Mouse (Mus musculus) midbrain, postnatal 0 days (tissue): ENCODE results near the gene Slc16a1. TPM values are rescaled to one million over a fixed set of nuclear protein-coding genes. Genes with fewer than 3 reads are reported as not detected.

Experiments
- polyA plus RNA-seq: library from polyadenylated mRNA; unstranded; fragments of >200 nt; fragmentation: Nextera tagmentation; extraction: Ambion mirVana; gene quantifications from 2 replicates; pipeline ENCODE4 v1.2.1, GENCODE M21; 2015
- total RNA-seq: library from RNA; depleted of rRNA; stranded (reverse); fragments of >200 nt; gene quantifications from 2 replicates; pipeline ENCODE4 v1.2.3, GENCODE M21; 2014; rRNA removed

The Slc16a1 gene
- total and polyA plus RNA-seq, 2 experiments from 2014 or later = 19.1 to 36.6 TPM

Other genes starting within 250 kb of the Slc16a1 start
- 50.1 and 54.0 TPM in 2 replicates for gene Lrig2, start 126.8 kb upstream of the Slc16a1 start, total RNA-seq
- 18.2 and 20.2 TPM in 2 replicates for gene Lrig2, start 126.8 kb upstream of the Slc16a1 start, polyA plus RNA-seq
- gene Ppm1j, start 142.4 kb downstream of the Slc16a1 start, total RNA-seq = 0.22 and 0.76 TPM in 2 replicates
- gene Ppm1j, start 142.4 kb downstream of the Slc16a1 start, polyA plus RNA-seq = 1.2 and 1.3 TPM in 2 replicates
- 0.09 and 0.11 TPM in 2 replicates for gene Fam19a3, start 143.2 kb downstream of the Slc16a1 start, total RNA-seq
- not detected in 2 replicates for gene Fam19a3, start 143.2 kb downstream of the Slc16a1 start, polyA plus RNA-seq
- 35.2 and 50.9 TPM in 2 replicates for gene Rhoc, start 149.7 kb downstream of the Slc16a1 start, total RNA-seq
- 39.9 and 44.8 TPM in 2 replicates for gene Rhoc, start 149.7 kb downstream of the Slc16a1 start, polyA plus RNA-seq
- 7.9 and 18.2 TPM in 2 replicates for gene Mov10, start 179.9 kb downstream of the Slc16a1 start, total RNA-seq
- 6.1 and 7.7 TPM in 2 replicates for gene Mov10, start 179.9 kb downstream of the Slc16a1 start, polyA plus RNA-seq
- 33.6 and 40.0 TPM in 2 replicates for gene St7l, start 225.3 kb downstream of the Slc16a1 start, total RNA-seq
- 31.7 and 34.5 TPM in 2 replicates for gene St7l, start 225.3 kb downstream of the Slc16a1 start, polyA plus RNA-seq
- 110 and 112 TPM in 2 replicates for gene Capza1, start 225.8 kb downstream of the Slc16a1 start, total RNA-seq
- 99.2 and 103 TPM in 2 replicates for gene Capza1, start 225.8 kb downstream of the Slc16a1 start, polyA plus RNA-seq